Mouse (Mus musculus): ENCODE measurements around the gene Ptgdr2. TPM values are rescaled to one million over a fixed set of nuclear protein-coding genes. Genes with fewer than 3 reads are reported as not detected.

The Ptgdr2 gene
- polyA plus RNA-seq (2012; rRNA removed) = 0.11 and 0.21 TPM in 2 replicates

DNA sequence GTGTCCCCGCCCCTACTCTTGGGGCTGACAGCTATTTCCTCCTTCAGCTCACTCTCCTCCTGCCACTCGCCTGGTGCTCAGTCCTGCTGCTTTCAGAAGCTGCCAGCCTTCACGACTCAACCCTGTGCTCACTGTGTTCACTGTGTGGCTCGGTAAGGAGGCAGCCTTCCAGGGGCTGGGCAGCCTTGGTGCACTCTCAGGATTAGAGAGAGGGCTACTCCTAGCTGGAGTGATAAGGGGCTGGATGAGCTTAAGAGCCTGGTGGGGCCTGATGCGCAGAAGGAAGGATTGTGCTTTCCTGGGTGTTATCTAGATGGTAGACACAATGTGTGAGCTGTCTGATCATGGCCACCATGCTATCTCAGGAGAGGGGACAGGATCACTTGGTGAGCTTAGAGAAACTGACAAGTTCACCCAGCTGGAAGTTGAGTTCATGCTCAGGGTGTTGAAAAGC, at the start of gene Ptgdr2:
Gene Ptgdr2, plus strand, starts transcription at position 51 of the 454 bp plus-strand sequence.
- no peak within 1 kb of the TSS for H3K27ac ChIP-seq (ENCODE audit: insufficient read depth, low read length)
- no peaks in the 10 kb centered on the region; the same call in 1 of the 2 replicates for H3K4me1 ChIP-seq (ENCODE audit: control insufficient read depth, insufficient read depth, low read length)
- TF ChIP-seq CTCF (IDR thresholded peaks at IDR 0.05; ENCODE audit: extremely low read depth, insufficient read depth, low read length) = no peak
- TF ChIP-seq POLR2A (IDR thresholded peaks at IDR 0.05; ENCODE audit: extremely low read depth, insufficient read depth, low read length) = no peak
- no peak within 1 kb of the TSS for H3K4me3 ChIP-seq (ENCODE audit: insufficient read depth, low read length)

DNA sequence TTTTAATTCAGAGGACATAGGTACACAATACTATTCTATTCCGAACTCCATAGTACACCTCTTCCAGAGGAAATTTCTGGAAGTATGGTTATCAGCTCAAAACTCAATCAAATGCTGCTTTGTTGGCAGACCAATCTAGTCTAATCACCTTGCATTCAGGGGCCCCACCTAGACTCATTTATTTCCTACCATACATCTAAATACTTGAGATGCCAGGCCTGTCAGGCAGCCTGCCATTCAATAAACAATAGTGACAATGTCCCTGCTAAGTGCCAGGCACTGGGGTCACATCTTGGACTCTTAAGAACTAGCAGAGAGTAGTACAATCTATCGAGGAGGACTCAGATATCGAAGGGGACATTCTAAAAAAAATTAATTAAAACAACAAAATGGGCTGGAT, 44.8 kb upstream of the Ptgdr2 start:
- H3K4me1 ChIP-seq (ENCODE audit: control insufficient read depth, insufficient read depth, low read length) = peaks cover 4% of the 10 kb centered on the region
- TF ChIP-seq CTCF (IDR thresholded peaks at IDR 0.05; ENCODE audit: extremely low read depth, insufficient read depth, low read length) (no peak), POLR2A (IDR thresholded peaks at IDR 0.05; ENCODE audit: extremely low read depth, insufficient read depth, low read length) (no peak)
- H3K4me3 ChIP-seq (ENCODE audit: insufficient read depth, low read length) = no peak overlapping the region
- no peak overlapping the region for H3K27ac ChIP-seq (ENCODE audit: insufficient read depth, low read length)

DNA sequence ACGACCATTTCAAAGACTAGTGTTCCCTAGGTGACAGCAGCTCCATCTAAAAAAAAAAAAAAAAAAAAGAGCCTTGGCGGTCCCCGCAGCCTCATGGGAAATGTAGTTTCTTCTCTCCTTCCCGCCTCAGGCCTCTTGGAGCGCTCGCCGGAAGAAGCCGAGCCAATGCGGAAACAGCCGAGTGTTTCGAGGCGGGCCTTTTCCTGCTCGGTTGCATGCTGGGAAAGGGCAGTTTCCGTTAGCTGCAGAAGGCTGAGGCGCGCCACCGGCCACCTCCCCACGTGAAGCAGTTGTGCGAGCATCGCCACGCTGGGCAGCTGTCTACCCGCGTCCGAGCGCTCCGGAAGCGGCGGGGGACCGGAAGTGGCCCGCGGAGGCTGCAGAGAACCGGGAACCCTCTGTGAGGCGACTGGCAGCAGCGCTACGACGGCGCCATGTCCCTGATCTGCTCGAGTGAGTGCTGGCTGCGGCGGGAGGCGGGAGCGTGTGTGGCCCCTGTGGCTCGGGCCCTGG, 41.9 kb upstream of the Ptgdr2 start, which contains the start of gene Prpf19:
Gene Prpf19, plus strand, starts transcription at position 216 of the 513 bp plus-strand sequence.
- Histone ChIP-seq H3K27ac (ENCODE audit: insufficient read depth, low read length) (peak within 1 kb of the TSS; percentile 58), H3K4me1 (ENCODE audit: control insufficient read depth, insufficient read depth, low read length) (peaks cover 5% of the 10 kb centered on the region), H3K4me3 (ENCODE audit: insufficient read depth, low read length) (peak within 1 kb of the TSS; percentile 95)
- TF ChIP-seq CTCF (IDR thresholded peaks at IDR 0.05; ENCODE audit: extremely low read depth, insufficient read depth, low read length) = no peak
- TF ChIP-seq POLR2A (IDR thresholded peaks at IDR 0.05; ENCODE audit: extremely low read depth, insufficient read depth, low read length) = peak; percentile 87

DNA sequence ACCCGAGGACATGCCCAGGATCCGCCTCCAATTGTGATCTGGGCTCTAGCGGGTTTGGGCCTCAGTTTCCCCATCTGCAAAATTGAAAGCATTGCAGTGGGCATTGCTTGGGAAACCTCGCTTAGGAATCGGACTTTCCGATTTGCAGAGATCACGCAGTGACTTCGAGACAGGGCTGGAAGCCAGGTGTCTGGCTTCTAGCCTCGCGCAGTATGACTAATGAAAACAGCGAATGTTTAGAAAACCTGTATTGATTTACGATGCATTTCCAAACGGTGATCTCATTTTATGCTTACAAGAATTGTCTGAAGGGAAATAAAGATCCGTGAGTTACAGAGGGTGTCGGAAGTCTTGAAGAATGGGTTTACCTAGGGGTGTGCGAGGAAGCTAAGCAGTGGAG, 41.3 kb upstream of the Ptgdr2 start:
- Histone ChIP-seq H3K4me3 (ENCODE audit: insufficient read depth, low read length) (peak overlapping the region; percentile 95), H3K4me1 (ENCODE audit: control insufficient read depth, insufficient read depth, low read length) (peaks cover 5% of the 10 kb centered on the region), H3K27ac (ENCODE audit: insufficient read depth, low read length) (peak overlapping the region; percentile 58)
- TF ChIP-seq CTCF (IDR thresholded peaks at IDR 0.05; ENCODE audit: extremely low read depth, insufficient read depth, low read length) = no peak
- no peak for TF ChIP-seq POLR2A (IDR thresholded peaks at IDR 0.05; ENCODE audit: extremely low read depth, insufficient read depth, low read length)

DNA sequence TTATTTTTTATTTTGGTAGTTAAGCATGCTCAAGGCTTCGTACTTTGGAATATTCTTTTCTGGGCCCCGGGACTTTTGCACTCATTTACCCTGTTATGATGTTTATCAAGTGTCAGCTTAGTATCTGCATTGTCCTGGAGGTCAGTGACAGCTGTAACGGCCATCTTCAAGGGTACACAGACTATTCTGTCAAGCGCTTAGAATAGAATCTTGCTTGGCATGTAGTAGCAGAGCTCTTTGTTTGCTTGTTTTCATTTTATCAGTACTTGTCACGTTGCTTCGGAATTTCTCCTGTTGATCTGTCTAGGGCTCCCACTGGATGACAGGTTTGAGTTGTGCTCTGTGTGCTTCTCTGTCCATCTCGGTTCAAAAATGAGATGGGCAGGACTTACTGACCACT, 40.1 kb upstream of the Ptgdr2 start:
- H3K4me3 ChIP-seq (ENCODE audit: insufficient read depth, low read length) = peak overlapping the region; percentile 95; the same call in 1 of the 2 replicates
- no peak overlapping the region for H3K27ac ChIP-seq (ENCODE audit: insufficient read depth, low read length)
- H3K4me1 ChIP-seq (ENCODE audit: control insufficient read depth, insufficient read depth, low read length) = peaks cover 5% of the 10 kb centered on the region; the same call in 1 of the 2 replicates
- no peak for TF ChIP-seq CTCF (IDR thresholded peaks at IDR 0.05; ENCODE audit: extremely low read depth, insufficient read depth, low read length)
- no peak for TF ChIP-seq POLR2A (IDR thresholded peaks at IDR 0.05; ENCODE audit: extremely low read depth, insufficient read depth, low read length)

DNA sequence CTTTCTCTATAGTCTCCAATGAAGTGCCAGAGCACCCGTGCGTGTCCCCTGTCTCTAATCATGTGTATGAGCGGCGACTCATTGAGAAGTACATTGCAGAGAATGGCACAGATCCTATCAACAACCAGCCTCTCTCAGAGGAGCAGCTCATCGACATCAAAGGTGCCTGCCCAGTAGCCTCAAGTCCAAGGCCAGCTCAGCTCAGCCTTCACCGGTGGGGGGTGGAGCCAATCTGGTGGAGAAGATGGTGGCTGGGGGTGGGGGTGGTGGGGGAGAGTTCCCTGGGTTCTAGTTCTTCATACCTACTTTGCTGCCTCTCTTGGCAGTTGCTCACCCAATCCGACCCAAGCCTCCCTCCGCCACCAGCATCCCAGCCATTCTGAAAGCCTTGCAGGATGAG, 39.5 kb upstream of the Ptgdr2 start:
- Histone ChIP-seq H3K27ac (ENCODE audit: insufficient read depth, low read length) (no peak overlapping the region), H3K4me3 (ENCODE audit: insufficient read depth, low read length) (no peak overlapping the region), H3K4me1 (ENCODE audit: control insufficient read depth, insufficient read depth, low read length) (peaks cover 5% of the 10 kb centered on the region; the same call in 1 of the 2 replicates)
- TF ChIP-seq POLR2A (IDR thresholded peaks at IDR 0.05; ENCODE audit: extremely low read depth, insufficient read depth, low read length) (no peak), CTCF (IDR thresholded peaks at IDR 0.05; ENCODE audit: extremely low read depth, insufficient read depth, low read length) (no peak)

DNA sequence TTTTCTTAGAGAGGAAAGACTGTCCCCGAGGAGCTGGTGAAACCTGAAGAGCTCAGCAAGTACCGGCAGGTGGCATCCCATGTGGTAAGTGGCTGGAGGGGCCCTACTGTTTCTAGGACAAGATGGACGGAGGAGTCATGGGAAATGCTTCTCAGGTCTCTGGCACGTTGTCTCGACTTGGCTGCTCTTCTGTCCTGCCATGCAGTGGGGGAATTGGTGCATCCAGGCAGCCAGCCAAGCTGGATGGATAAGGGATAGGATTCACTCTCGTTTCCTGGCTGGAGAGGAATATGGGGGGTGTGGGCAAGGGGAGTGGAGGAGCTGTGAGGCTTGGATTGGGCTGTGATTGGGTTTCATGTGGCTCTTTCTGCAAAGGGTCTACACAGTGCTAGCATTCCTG, 36.6 kb upstream of the Ptgdr2 start:
- no peak overlapping the region for H3K27ac ChIP-seq (ENCODE audit: insufficient read depth, low read length)
- no peak for TF ChIP-seq CTCF (IDR thresholded peaks at IDR 0.05; ENCODE audit: extremely low read depth, insufficient read depth, low read length)
- no peak overlapping the region for H3K4me3 ChIP-seq (ENCODE audit: insufficient read depth, low read length)
- peaks cover 5% of the 10 kb centered on the region; the same call in 1 of the 2 replicates for H3K4me1 ChIP-seq (ENCODE audit: control insufficient read depth, insufficient read depth, low read length)

DNA sequence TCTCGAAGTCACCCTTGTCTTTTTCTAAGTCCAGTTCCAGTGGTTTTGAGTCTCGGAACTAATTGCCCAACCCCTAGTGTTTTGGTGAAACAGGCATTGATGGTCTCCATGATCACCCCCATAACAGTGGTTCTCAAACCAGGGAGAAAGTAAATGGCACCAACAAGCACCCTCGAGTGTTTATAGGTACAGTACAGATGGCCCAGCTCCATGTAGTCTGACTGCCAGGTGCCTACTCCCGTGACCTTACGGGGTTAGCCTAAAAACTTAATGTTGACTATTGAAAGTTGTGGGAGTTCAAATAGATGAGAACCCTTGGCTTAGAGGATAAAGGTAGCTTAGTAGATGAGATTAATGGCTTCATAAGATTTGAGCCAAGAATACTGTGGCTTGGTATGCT, 35.9 kb upstream of the Ptgdr2 start:
- Histone ChIP-seq H3K4me3 (ENCODE audit: insufficient read depth, low read length) (no peak overlapping the region), H3K4me1 (ENCODE audit: control insufficient read depth, insufficient read depth, low read length) (peaks cover 5% of the 10 kb centered on the region; the same call in 1 of the 2 replicates), H3K27ac (ENCODE audit: insufficient read depth, low read length) (no peak overlapping the region)
- no peak for TF ChIP-seq POLR2A (IDR thresholded peaks at IDR 0.05; ENCODE audit: extremely low read depth, insufficient read depth, low read length)
- no peak for TF ChIP-seq CTCF (IDR thresholded peaks at IDR 0.05; ENCODE audit: extremely low read depth, insufficient read depth, low read length)

DNA sequence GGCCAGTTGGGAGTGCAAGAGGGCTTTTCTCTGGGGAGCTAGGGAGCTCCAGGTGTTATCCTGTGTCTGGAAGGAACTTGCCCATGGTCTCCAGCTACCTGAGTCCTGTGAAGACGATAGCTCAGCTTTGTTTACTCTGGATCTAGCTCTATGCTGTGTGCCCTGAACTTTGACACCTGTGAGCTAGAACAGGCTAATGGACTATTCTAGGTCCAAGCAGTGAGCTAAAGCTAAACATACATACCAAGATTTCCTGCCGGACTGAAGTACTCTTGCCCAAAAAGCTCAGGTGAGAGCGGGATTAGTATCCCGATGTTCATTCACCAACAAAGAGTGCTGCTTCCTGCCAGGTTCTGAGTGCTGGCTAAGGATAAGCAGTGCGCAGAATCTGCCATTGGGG, 32.4 kb upstream of the Ptgdr2 start:
- H3K4me3 ChIP-seq (ENCODE audit: insufficient read depth, low read length) = no peak overlapping the region
- no peak for TF ChIP-seq POLR2A (IDR thresholded peaks at IDR 0.05; ENCODE audit: extremely low read depth, insufficient read depth, low read length)
- TF ChIP-seq CTCF (IDR thresholded peaks at IDR 0.05; ENCODE audit: extremely low read depth, insufficient read depth, low read length) = no peak
- H3K27ac ChIP-seq (ENCODE audit: insufficient read depth, low read length) = no peak overlapping the region
- H3K4me1 ChIP-seq (ENCODE audit: control insufficient read depth, insufficient read depth, low read length) = no peaks in the 10 kb centered on the region; the same call in 1 of the 2 replicates

DNA sequence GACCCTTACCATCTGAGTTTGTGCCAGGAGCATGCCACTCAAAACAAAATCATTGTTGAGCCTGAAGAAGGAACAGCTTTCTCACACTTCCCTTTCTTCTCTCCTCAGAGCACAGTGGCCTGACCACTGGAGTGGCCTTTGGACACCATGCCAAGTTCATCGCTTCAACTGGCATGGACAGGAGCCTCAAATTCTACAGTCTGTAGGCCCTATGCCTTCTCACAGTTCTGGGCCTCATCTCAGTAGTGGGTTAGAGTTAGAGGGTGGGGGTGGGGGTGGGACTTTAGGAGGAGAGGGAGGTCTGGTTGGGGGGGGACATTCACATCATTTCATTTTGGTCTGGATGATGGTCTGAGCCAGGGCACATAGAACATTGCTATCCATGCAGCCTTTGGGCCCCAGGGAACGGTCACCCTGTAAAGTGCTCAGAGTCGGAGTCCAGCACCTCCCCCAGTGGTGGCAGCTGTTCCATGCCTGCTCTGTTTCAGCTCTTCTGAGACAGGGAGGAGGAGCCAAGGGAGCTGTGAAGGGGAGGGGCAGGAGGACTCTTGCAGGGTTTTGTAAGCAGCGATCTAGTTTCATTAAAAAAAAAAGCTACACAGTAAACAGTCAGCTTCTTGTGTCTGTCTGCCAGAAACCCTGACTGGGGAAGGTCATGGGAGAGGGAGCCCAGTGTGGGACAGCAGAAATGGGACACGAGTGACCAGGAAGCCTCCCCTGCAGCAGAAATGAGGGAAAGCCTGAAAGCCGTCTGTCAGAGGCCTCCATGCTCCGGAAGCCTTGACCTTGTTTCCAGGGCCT, 31.8 kb upstream of the Ptgdr2 start:
- no peaks in the 10 kb centered on the region; the same call in 1 of the 2 replicates for H3K4me1 ChIP-seq (ENCODE audit: control insufficient read depth, insufficient read depth, low read length)
- H3K4me3 ChIP-seq (ENCODE audit: insufficient read depth, low read length) = no peak overlapping the region
- TF ChIP-seq CTCF (IDR thresholded peaks at IDR 0.05; ENCODE audit: extremely low read depth, insufficient read depth, low read length) = no peak
- TF ChIP-seq POLR2A (IDR thresholded peaks at IDR 0.05; ENCODE audit: extremely low read depth, insufficient read depth, low read length) = 0 out of 2 replicates have a peak, but pooled peaks have one; percentile 8
- peak overlapping the region; percentile 66 for H3K27ac ChIP-seq (ENCODE audit: insufficient read depth, low read length)

Data from cortical plate, adult 2 months (tissue).